In genomic region chr11:82845415-82846078, GRCm38 (mm10) we compare ENCODE assay signal across 8 mouse cellular contexts. TPM values are rescaled to one million over a fixed set of nuclear protein-coding genes. Genes with fewer than 3 reads are reported as not detected.
A peak's percentile ranks its signal among the peaks of the same experiment; 100 is the strongest.
DNase-seq lines count a peak whose midpoint lies in the region; ATAC-seq and TF ChIP-seq lines count a peak whose summit lies in the region.

No protein-coding gene starts in this region.

- TF ChIP-seq POLR2A in cortical plate, adult 2 months (IDR thresholded peaks at IDR 0.05; ENCODE audit: extremely low read depth, insufficient read depth, low read length): 0 out of 2 replicates have a peak, but pooled peaks have one; percentile 19
- 0 out of 2 replicates have a peak, but pooled peaks have one; percentile 16 for TF ChIP-seq POLR2A in liver, adult 2 months (IDR thresholded peaks at IDR 0.05; ENCODE audit: extremely low read depth, insufficient read depth, low read length)

- peak; percentile 94 for ATAC-seq in intestine, embryonic 15.5 days
- no peak for ATAC-seq in midbrain, postnatal 0 days (ENCODE audit: low FRiP score)

- H3K4me2 ChIP-seq in intestine, embryonic 15.5 days (replicated peaks): peak overlapping the region; percentile 51
- H3K4me2 ChIP-seq in midbrain, postnatal 0 days (ENCODE audit: low read depth, low read length, poor library complexity, severe bottlenecking): peak overlapping the region; percentile 39

- H3K4me3 ChIP-seq in cortical plate, adult 2 months (ENCODE audit: insufficient read depth, low read length): peak overlapping the region; percentile 7; the same call in 1 of the 2 replicates
- H3K4me3 ChIP-seq in intestine, embryonic 15.5 days (replicated peaks): 0 out of 2 replicates have a peak overlapping the region, but pooled peaks have one; percentile 16
- H3K4me3 ChIP-seq in liver, adult 2 months (ENCODE audit: insufficient read depth, low read depth, low read length): peak overlapping the region; percentile 42
- H3K4me3 ChIP-seq in midbrain, postnatal 0 days (ENCODE audit: low read depth, low read length): peak overlapping the region; percentile 18

- WGBS in intestine, embryonic 15.5 days: 26% methylated on average over 16 of the region's 16 CpGs
- WGBS in liver, adult 2 months: 23% methylated on average over 16 of the region's 16 CpGs
- WGBS in midbrain, postnatal 0 days: 25% methylated on average over 16 of the region's 16 CpGs

- no peaks in the 10 kb centered on the region for H3K9me3 ChIP-seq in intestine, embryonic 15.5 days
- H3K9me3 ChIP-seq in midbrain, postnatal 0 days (ENCODE audit: low read length): no peaks in the 10 kb centered on the region

- H3K27me3 ChIP-seq in intestine, embryonic 15.5 days (replicated peaks): no peaks in the 10 kb centered on the region
- no peaks in the 10 kb centered on the region for H3K27me3 ChIP-seq in liver, adult 2 months (ENCODE audit: control insufficient read depth, insufficient read depth, low read length)
- no peaks in the 10 kb centered on the region for H3K27me3 ChIP-seq in midbrain, postnatal 0 days (ENCODE audit: insufficient read depth, low read length)

- H3K79me2 ChIP-seq in liver, adult 2 months (ENCODE audit: control insufficient read depth, insufficient read depth, low read length): peaks cover 40% of the 10 kb centered on the region

- DNase-seq in kidney, adult 11 months: peak; percentile 51
- no peak for DNase-seq in kidney, adult 18-20 months
- DNase-seq in gastrocnemius, postnatal 25 days: peak; percentile 71
- peak; percentile 89 for DNase-seq in liver, adult 2 months (ENCODE audit: extremely low read depth, low read depth, low spot score)
- DNase-seq in midbrain, postnatal 0 days (ENCODE audit: low spot score): peak; percentile 61
- DNase-seq in spleen, postnatal 36 days (ENCODE audit: low spot score in 2 of 2): peak; percentile 51 to 72

- peak overlapping the region; percentile 30 for H3K9ac ChIP-seq in intestine, embryonic 15.5 days
- peak overlapping the region; percentile 59 for H3K9ac ChIP-seq in liver, adult 2 months (ENCODE audit: low read depth, low read length)
- peak overlapping the region; percentile 51 for H3K9ac ChIP-seq in midbrain, postnatal 0 days (replicated peaks; ENCODE audit: low read length, poor library complexity, severe bottlenecking)

- 0 out of 2 replicates have a peak, but pooled peaks have one; percentile 10 for TF ChIP-seq CTCF in cortical plate, adult 2 months (IDR thresholded peaks at IDR 0.05; ENCODE audit: extremely low read depth, insufficient read depth, low read length)
- peak; percentile 54 for TF ChIP-seq CTCF in liver, adult 2 months (IDR thresholded peaks at IDR 0.05; ENCODE audit: low read depth, low read length)
- peak; percentile 42 for TF ChIP-seq CTCF in midbrain, postnatal 0 days (IDR thresholded peaks at IDR 0.05)

- H3K27ac ChIP-seq in cortical plate, adult 2 months (ENCODE audit: insufficient read depth, low read length): peak overlapping the region; percentile 51
- no peak overlapping the region for H3K27ac ChIP-seq in intestine, embryonic 15.5 days
- peak overlapping the region; percentile 87 for H3K27ac ChIP-seq in liver, adult 2 months (replicated peaks; ENCODE audit: insufficient read depth, low read depth, low read length)
- H3K27ac ChIP-seq in midbrain, postnatal 0 days (ENCODE audit: low read depth, low read length): peak overlapping the region; percentile 32; the same call in 1 of the 2 replicates

- H3K36me3 ChIP-seq in intestine, embryonic 15.5 days: no peaks in the 10 kb centered on the region
- no peaks in the 10 kb centered on the region for H3K36me3 ChIP-seq in liver, adult 2 months (ENCODE audit: control insufficient read depth, insufficient read depth, low read length)
- no peaks in the 10 kb centered on the region for H3K36me3 ChIP-seq in midbrain, postnatal 0 days (ENCODE audit: insufficient read depth, low read length)

- H3K4me1 ChIP-seq in cortical plate, adult 2 months (ENCODE audit: control insufficient read depth, insufficient read depth, low read length): no peaks in the 10 kb centered on the region
- H3K4me1 ChIP-seq in intestine, embryonic 15.5 days (replicated peaks): peaks cover 7% of the 10 kb centered on the region; the same call in 1 of the 2 replicates
- peaks cover 12% of the 10 kb centered on the region for H3K4me1 ChIP-seq in liver, adult 2 months (ENCODE audit: control insufficient read depth, insufficient read depth, low read length)
- 0 out of 2 replicates have a peak, but pooled peaks cover 5% of the 10 kb centered on the region for H3K4me1 ChIP-seq in midbrain, postnatal 0 days (ENCODE audit: insufficient read depth, low read length)

RNA-seq across cellular contexts. Expression of gene Rffl, which starts 25.5 kb away (rescaled TPM):
- 11.1 and 12.7 TPM in 2 replicates for polyA plus RNA-seq in cortical plate, adult 2 months (2012; rRNA removed)
- total RNA-seq in gastrocnemius, postnatal 25 days (2021): 1 to 10 TPM; 6.0 to 6.3 TPM
- polyA plus RNA-seq in intestine, embryonic 15.5 days (2015; fragmentation: Nextera tagmentation; extraction: Ambion mirVana): 12.5 and 13.8 TPM in 2 replicates
- 10.6 and 12.5 TPM in 2 replicates for total RNA-seq in liver, adult 2 months (2014; rRNA removed)
- polyA plus RNA-seq in liver, adult 2 months (2012; rRNA removed): 11.7 and 12.7 TPM in 2 replicates
- 2.0 and 7.8 TPM in 2 replicates for total RNA-seq in midbrain, postnatal 0 days (2014; rRNA removed)
- polyA plus RNA-seq in midbrain, postnatal 0 days (2015; fragmentation: Nextera tagmentation; extraction: Ambion mirVana): 2.0 and 2.5 TPM in 2 replicates

RNA-seq across cellular contexts. Expression of gene Rad51d, which starts 44.9 kb away (rescaled TPM):
- polyA plus RNA-seq in cortical plate, adult 2 months (2012; rRNA removed): 16.1 and 16.6 TPM in 2 replicates
- total RNA-seq in gastrocnemius, postnatal 25 days (2021): 1 to 10 TPM; 3.4 to 5.0 TPM
- polyA plus RNA-seq in intestine, embryonic 15.5 days (2015; fragmentation: Nextera tagmentation; extraction: Ambion mirVana): 12.7 and 16.0 TPM in 2 replicates
- total RNA-seq in liver, adult 2 months (2014; rRNA removed): 4.0 and 5.0 TPM in 2 replicates
- polyA plus RNA-seq in liver, adult 2 months (2012; rRNA removed): 8.1 and 9.0 TPM in 2 replicates
- total RNA-seq in midbrain, postnatal 0 days (2014; rRNA removed): 8.4 and 11.2 TPM in 2 replicates
- polyA plus RNA-seq in midbrain, postnatal 0 days (2015; fragmentation: Nextera tagmentation; extraction: Ambion mirVana): 11.0 and 11.2 TPM in 2 replicates

RNA-seq across cellular contexts. Expression of gene Fndc8, which starts 46.4 kb away (rescaled TPM):
- not detected in 2 replicates for polyA plus RNA-seq in cortical plate, adult 2 months (2012; rRNA removed)
- not detected for total RNA-seq in gastrocnemius, postnatal 25 days (2021)
- 0.15 and 0.23 TPM in 2 replicates for polyA plus RNA-seq in intestine, embryonic 15.5 days (2015; fragmentation: Nextera tagmentation; extraction: Ambion mirVana)
- 0.20 TPM in 1 of 2 replicates, not detected in the other for total RNA-seq in liver, adult 2 months (2014; rRNA removed)
- not detected in 2 replicates for polyA plus RNA-seq in liver, adult 2 months (2012; rRNA removed)
- not detected in 2 replicates for total RNA-seq in midbrain, postnatal 0 days (2014; rRNA removed)
- 0.22 and 0.27 TPM in 2 replicates for polyA plus RNA-seq in midbrain, postnatal 0 days (2015; fragmentation: Nextera tagmentation; extraction: Ambion mirVana)
